Mouse (Mus musculus) forebrain, postnatal 0 days (tissue): ENCODE results near the gene 2610001J05Rik. TPM values are rescaled to one million over a fixed set of nuclear protein-coding genes. Genes with fewer than 3 reads are reported as not detected.

Experiments used
- ATAC-seq: fragments of 200-750 bp; cut with Nextera tagmentation; 2 replicates; pipeline ENCODE4 v1.8.0; 2017; ENCODE audit warnings: mild to moderate bottlenecking, moderate library complexity
- DNase-seq: peaks from one replicate; pipeline ENCODE4 v3.0.0-alpha.2; 2015
- H3K27ac ChIP-seq: fragments of 300-500 bp; sonication (generic); 2 replicates; pipeline ENCODE4 v1.5.1; 2014; ENCODE audit warnings: low read depth, mild to moderate bottlenecking, antibody characterized with exemption, low read length, moderate library complexity, mixed read lengths
- H3K27me3 ChIP-seq: fragments of 300-500 bp; sonication (generic); 2 replicates; pipeline ENCODE4 v1.6.1; 2014; ENCODE audit warnings: mild to moderate bottlenecking, low read length, mixed read lengths; ENCODE audit not compliant: insufficient read depth
- H3K36me3 ChIP-seq: fragments of 300-500 bp; sonication (generic); 2 replicates; pipeline ENCODE4 v1.6.1; 2014; ENCODE audit warnings: mild to moderate bottlenecking, moderate library complexity; ENCODE audit not compliant: insufficient read depth
- H3K4me1 ChIP-seq: fragments of 300-500 bp; sonication (generic); 2 replicates; pipeline ENCODE4 v1.6.1; 2014; ENCODE audit warnings: antibody characterized with exemption; ENCODE audit not compliant: insufficient read depth
- H3K4me2 ChIP-seq: fragments of 300-500 bp; sonication (generic); 2 replicates; pipeline ENCODE4 v1.6.1; 2014; ENCODE audit warnings: low read depth, mild to moderate bottlenecking, moderate library complexity
- H3K4me3 ChIP-seq: fragments of 300-500 bp; sonication (generic); 2 replicates; pipeline ENCODE4 v1.5.1; 2014; ENCODE audit warnings: low read depth, low read length, mixed read lengths
- H3K9ac ChIP-seq: fragments of 300-500 bp; sonication (generic); 2 replicates; pipeline ENCODE4 v1.6.1; 2014; ENCODE audit warnings: mild to moderate bottlenecking
- H3K9me3 ChIP-seq: fragments of 300-500 bp; sonication (generic); 2 replicates; pipeline ENCODE4 v1.6.1; 2016; ENCODE audit warnings: low read length
- CTCF ChIP-seq: sonication (generic); IDR thresholded peaks from 2 replicates; pipeline ENCODE4 v1.5.1; 2016; ENCODE audit warnings: antibody characterized with exemption, control low read depth, low read depth
- WGBS: fragments of 180-500 bp; shearing (Covaris S2); extraction: QIAGEN DNeasy Blood & Tissue Kit; methylation state at CpG from one replicate; pipeline ENCODE4 v1.1.7; 2014; 5-methylcytosine and 5-hydroxymethylcytosine counted together
- polyA plus RNA-seq: library from polyadenylated mRNA; unstranded; fragments of >200 nt; fragmentation: Nextera tagmentation; extraction: Ambion mirVana; gene quantifications from 2 replicates; pipeline ENCODE4 v1.2.1, GENCODE M21; 2015
- total RNA-seq: library from RNA; depleted of rRNA; stranded (reverse); fragments of >200 nt; gene quantifications from 2 replicates; pipeline ENCODE4 v1.2.3, GENCODE M21; 2014

2610001J05Rik gene
- total and polyA plus RNA-seq, 2 experiments from 2014 or later: 18.1 to 120 TPM

- Histone ChIP-seq H3K4me3 (peak within 1 kb of the TSS; percentile 76), H3K9ac (peak within 1 kb of the TSS; percentile 100), H3K36me3 (no peaks in the 10 kb centered on the region), H3K4me1 (0 out of 2 replicates have a peak, but pooled peaks cover 6% of the 10 kb centered on the region), H3K27ac (peak within 1 kb of the TSS; percentile 100), H3K4me2 (peak within 1 kb of the TSS; percentile 89), H3K27me3 (no peaks in the 10 kb centered on the region), H3K9me3 (no peaks in the 10 kb centered on the region)
- 24% methylated on average over 18 of the region's 18 CpGs for WGBS
- peak; percentile 52 for ATAC-seq
- TF ChIP-seq CTCF: no peak
- DNase-seq: peak; percentile 75
These were observed 31.8 kb downstream of the 2610001J05Rik start, which contains the start of gene Gpr85 for GRCm38 (mm10) chr6:13839345-13840054. Gene Gpr85 (minus strand): TSS chr6:13839942.

- no peaks in the 10 kb centered on the region for H3K36me3 ChIP-seq
- no peak for TF ChIP-seq CTCF
- peak overlapping the region; percentile 100 for H3K27ac ChIP-seq
- peak overlapping the region; percentile 89 for H3K4me2 ChIP-seq
- ATAC-seq (peak; percentile 85), DNase-seq (peak; percentile 91)
- WGBS: under 1% methylated on average over 41 of the region's 41 CpGs
- peak overlapping the region; percentile 100 for H3K9ac ChIP-seq
- H3K4me3 ChIP-seq: peak overlapping the region; percentile 76
- H3K4me1 ChIP-seq: 0 out of 2 replicates have a peak, but pooled peaks cover 6% of the 10 kb centered on the region
- no peaks in the 10 kb centered on the region for H3K27me3 ChIP-seq
- H3K9me3 ChIP-seq: no peaks in the 10 kb centered on the region
These were observed 32.5 kb downstream of the 2610001J05Rik start for GRCm38 (mm10) chr6:13838677-13839344.

- Histone ChIP-seq H3K27me3 (no peaks in the 10 kb centered on the region), H3K4me3 (peak overlapping the region; percentile 76), H3K9ac (peak overlapping the region; percentile 100), H3K9me3 (no peaks in the 10 kb centered on the region), H3K4me1 (0 out of 2 replicates have a peak, but pooled peaks cover 9% of the 10 kb centered on the region), H3K36me3 (no peaks in the 10 kb centered on the region), H3K4me2 (peak overlapping the region; percentile 89), H3K27ac (peak overlapping the region; percentile 100)
- 1% methylated on average over 19 of the region's 19 CpGs for WGBS
- TF ChIP-seq CTCF: no peak
- DNase-seq: peak; percentile 82
- peak; percentile 21 for ATAC-seq
These were observed 33.2 kb downstream of the 2610001J05Rik start for GRCm38 (mm10) chr6:13837916-13838676.

DNA sequence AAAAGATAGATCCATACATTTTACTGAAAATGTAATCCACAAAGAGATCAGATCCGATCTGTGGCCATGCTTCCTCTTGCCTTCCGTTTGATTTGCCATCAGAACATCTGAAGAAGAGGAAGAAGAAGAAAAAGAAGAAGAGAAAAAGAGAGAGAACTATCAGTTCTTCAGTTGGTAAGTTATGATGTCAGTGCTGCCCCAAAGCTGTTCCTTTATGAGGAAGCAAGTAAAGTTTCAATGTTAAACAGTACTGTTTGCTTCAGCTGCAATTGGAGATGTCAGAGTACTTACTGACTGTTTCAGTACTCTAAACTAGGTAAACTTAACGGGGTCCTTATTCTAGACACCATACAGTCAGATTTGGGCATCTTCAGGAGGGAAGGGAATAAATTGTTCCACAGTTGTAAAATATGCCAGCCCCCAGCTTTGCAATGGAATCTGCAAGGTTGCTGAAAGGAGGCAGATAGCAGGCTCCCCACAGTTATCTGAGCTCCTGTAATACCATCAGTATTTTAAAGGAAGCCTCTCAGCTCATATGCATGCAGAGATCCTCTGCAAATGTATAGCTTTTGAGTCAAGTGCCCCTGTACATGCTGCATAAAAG, 34.2 kb downstream of the 2610001J05Rik start:
- H3K27ac ChIP-seq: peak overlapping the region; percentile 100
- no peak for TF ChIP-seq CTCF
- H3K4me2 ChIP-seq: peak overlapping the region; percentile 89
- DNase-seq (peak; percentile 72), ATAC-seq (no peak)
- H3K4me3 ChIP-seq: peak overlapping the region; percentile 76
- no peaks in the 10 kb centered on the region for H3K36me3 ChIP-seq
- 0 out of 2 replicates have a peak, but pooled peaks cover 10% of the 10 kb centered on the region for H3K4me1 ChIP-seq
- 51% methylated on average over 3 of the region's 3 CpGs for WGBS
- no peaks in the 10 kb centered on the region for H3K27me3 ChIP-seq
- H3K9me3 ChIP-seq: no peaks in the 10 kb centered on the region
- peak overlapping the region; percentile 100 for H3K9ac ChIP-seq

GRCm38 (mm10) chr6:13835720-13836665, 35.3 kb downstream of the 2610001J05Rik start:
- Histone ChIP-seq H3K9me3 (no peaks in the 10 kb centered on the region), H3K27ac (peak overlapping the region; percentile 100), H3K4me1 (0 out of 2 replicates have a peak, but pooled peaks cover 10% of the 10 kb centered on the region), H3K36me3 (no peaks in the 10 kb centered on the region), H3K27me3 (no peaks in the 10 kb centered on the region), H3K9ac (peak overlapping the region; percentile 100), H3K4me3 (peak overlapping the region; percentile 76), H3K4me2 (peak overlapping the region; percentile 89)
- peak; percentile 48 for TF ChIP-seq CTCF
- peak; percentile 80 for DNase-seq
- WGBS: 28% methylated on average over 17 of the region's 17 CpGs
- peak; percentile 59 for ATAC-seq
